Mouse (Mus musculus) liver, postnatal 0 days (tissue): Measurements from ENCODE around the gene Dnlz.

Experiments used
- CTCF ChIP-seq: sonication (generic); IDR thresholded peaks from 2 replicates; pipeline ENCODE4 v1.5.1; 2016; ENCODE audit warnings: antibody characterized with exemption, low read depth
- EP300 ChIP-seq: IDR thresholded peaks from 2 replicates; pipeline ENCODE4 v1.6.1; 2016; ENCODE audit warnings: antibody characterized with exemption, low read depth, mild to moderate bottlenecking

- TF ChIP-seq CTCF (peak; percentile 82), EP300 (no peak; the same call in 1 of the 2 replicates)
Measured at GRCm38 (mm10) chr2:26351358-26352290, at the start of gene Dnlz.
